Mouse (Mus musculus): ENCODE data around the gene Mylk. TPM values are rescaled to one million over a fixed set of nuclear protein-coding genes. Genes with fewer than 3 reads are reported as not detected.

The Mylk gene
- total RNA-seq, 2 experiments from 2014 or later: 11.7 to 16.3 TPM

- intact Hi-C loops (cut with DNase I): no loop called here
- DNase-seq (ENCODE audit: low spot score in 2 of 2): peak in 1 of 2 experiments; percentile 18
Observed at GRCm38 (mm10) chr16:34899071-34899808, 154.2 kb downstream of the Mylk start.

- DNase-seq (ENCODE audit: low spot score in 2 of 2): no peak
- intact Hi-C loops (cut with DNase I): loop anchor here (5.0 kb wide), 1 partner anchor 122 kb away; the partner anchor contains the start of gene Hacd2
Observed at GRCm38 (mm10) chr16:34899997-34900396, 155.0 kb downstream of the Mylk start.

GRCm38 (mm10) chr16:34900471-34900870, 155.5 kb downstream of the Mylk start:
- intact Hi-C loops (cut with DNase I): loop anchor here (5.0 kb wide), 1 partner anchor 122 kb away; the partner anchor contains the start of gene Hacd2
- DNase-seq (ENCODE audit: low spot score in 2 of 2): no peak

- intact Hi-C loops (cut with DNase I): loop anchor here (5.0 kb wide), 1 partner anchor 121 kb away; the partner anchor contains the start of gene Hacd2
- no peak for DNase-seq (ENCODE audit: low spot score in 2 of 2)
Observed at GRCm38 (mm10) chr16:34901031-34901430, 156.0 kb downstream of the Mylk start.

GRCm38 (mm10) chr16:34901611-34902293, 156.7 kb downstream of the Mylk start:
- intact Hi-C loops (cut with DNase I): loop anchor here (1.0 to 5.0 kb wide), 2 partner anchors 66 to 121 kb away; partner anchors contain the start of gene Hacd2
- DNase-seq (ENCODE audit: low spot score in 2 of 2): no peak

GRCm38 (mm10) chr16:34902294-34902680, 157.3 kb downstream of the Mylk start:
- intact Hi-C loops (cut with DNase I): loop anchor here (1.0 to 5.0 kb wide), 2 partner anchors 65 to 120 kb away; partner anchors contain the start of gene Hacd2
- peak; percentile 75 to 79 for DNase-seq (ENCODE audit: low spot score in 2 of 2)

GRCm38 (mm10) chr16:34902761-34903160, 157.8 kb downstream of the Mylk start:
- intact Hi-C loops (cut with DNase I): loop anchor here (1.0 to 5.0 kb wide), 2 partner anchors 65 to 120 kb away; partner anchors contain the start of gene Hacd2
- no peak for DNase-seq (ENCODE audit: low spot score in 2 of 2)

GRCm38 (mm10) chr16:34904876-34905275, 159.9 kb downstream of the Mylk start:
- no peak for DNase-seq (ENCODE audit: low spot score in 2 of 2)
- intact Hi-C loops (cut with DNase I): loop anchor here (5.0 kb wide), 1 partner anchor 117 kb away; the partner anchor contains the start of gene Hacd2

- intact Hi-C loops (cut with DNase I): no loop called here
- no peak for DNase-seq (ENCODE audit: low spot score in 2 of 2)
Observed at GRCm38 (mm10) chr16:34909437-34909836, 164.4 kb downstream of the Mylk start.

GRCm38 (mm10) chr16:34917373-34917900, 172.4 kb downstream of the Mylk start:
- intact Hi-C loops (cut with DNase I): no loop called here
- no peak for DNase-seq (ENCODE audit: low spot score in 2 of 2)

GRCm38 (mm10) chr16:34920182-34920581, 175.2 kb downstream of the Mylk start:
- intact Hi-C loops (cut with DNase I): loop anchor here (5.0 kb wide), 1 partner anchor 47 kb away; no protein-coding TSS in a partner anchor
- DNase-seq (ENCODE audit: low spot score in 2 of 2): peak in 1 of 2 experiments; percentile 8

GRCm38 (mm10) chr16:34920868-34921267, 175.9 kb downstream of the Mylk start:
- intact Hi-C loops (cut with DNase I): loop anchor here (5.0 kb wide), 1 partner anchor 46 kb away; no protein-coding TSS in a partner anchor

GRCm38 (mm10) chr16:34921319-34921718, 176.3 kb downstream of the Mylk start:
- intact Hi-C loops (cut with DNase I): loop anchor here (5.0 kb wide), 1 partner anchor 46 kb away; no protein-coding TSS in a partner anchor
- DNase-seq (ENCODE audit: low spot score in 2 of 2): no peak

More at GRCm38 (mm10) chr16:34920868-34921267, 175.9 kb downstream of the Mylk start:
- DNase-seq (ENCODE audit: low spot score in 2 of 2): no peak

GRCm38 (mm10) chr16:34923630-34924029, 178.6 kb downstream of the Mylk start:
- intact Hi-C loops (cut with DNase I): loop anchor here (5.0 kb wide), 1 partner anchor 44 kb away; no protein-coding TSS in a partner anchor

GRCm38 (mm10) chr16:34924324-34924723, 179.3 kb downstream of the Mylk start:
- no peak for DNase-seq (ENCODE audit: low spot score in 2 of 2)
- intact Hi-C loops (cut with DNase I): loop anchor here (5.0 kb wide), 1 partner anchor 43 kb away; no protein-coding TSS in a partner anchor

More at GRCm38 (mm10) chr16:34923630-34924029, 178.6 kb downstream of the Mylk start:
- no peak for DNase-seq (ENCODE audit: low spot score in 2 of 2)

- DNase-seq (ENCODE audit: low spot score in 2 of 2): no peak
- intact Hi-C loops (cut with DNase I): loop anchor here (5.0 kb wide), 1 partner anchor 42 kb away; no protein-coding TSS in a partner anchor
Observed at GRCm38 (mm10) chr16:34924937-34925618, 180.1 kb downstream of the Mylk start.

GRCm38 (mm10) chr16:34926531-34927435, 181.8 kb downstream of the Mylk start:
- intact Hi-C loops (cut with DNase I): no loop called here
- DNase-seq (ENCODE audit: low spot score in 2 of 2): no peak

- DNase-seq (ENCODE audit: low spot score in 2 of 2): no peak
- intact Hi-C loops (cut with DNase I): no loop called here
Observed at GRCm38 (mm10) chr16:34929686-34930085, 184.7 kb downstream of the Mylk start.
